Mouse (Mus musculus) C2C12 (cell line): ENCODE measurements at regions not wholly inside any gene's neighbourhood (a gene's known extent, or its start where the extent isn't known, plus 50 kb on each side); places are given as distances from the start of the nearest gene placed in this dataset.

ENCODE experiments used
- H3K27me3 ChIP-seq: one replicate; pipeline ENCODE4 v1.6.1; 2011; ENCODE audit not compliant: control insufficient read depth, insufficient read depth, insufficient read length
- H3K36me3 ChIP-seq: one replicate; pipeline ENCODE4 v1.6.1; 2011; ENCODE audit not compliant: control insufficient read depth, insufficient read depth
- H3K4me3 ChIP-seq: one replicate; pipeline ENCODE4 v1.5.1; 2011; ENCODE audit warnings: mild to moderate bottlenecking, control low read depth; ENCODE audit not compliant: poor library complexity, insufficient read depth, severe bottlenecking
- H3K79me2 ChIP-seq: one replicate; pipeline ENCODE4 v1.6.1; 2011; ENCODE audit not compliant: control insufficient read depth, insufficient read depth
- H3K79me3 ChIP-seq: one replicate; pipeline ENCODE4 v1.6.1; 2011; ENCODE audit warnings: low read depth, control low read depth
- H3ac ChIP-seq: one replicate; pipeline ENCODE3; 2011; ENCODE audit warnings: low read depth; ENCODE audit not compliant: control insufficient read depth, insufficient read length
- CEBPB ChIP-seq: IDR thresholded peaks from one replicate; pipeline ENCODE4 v1.6.1; 2011; ENCODE audit warnings: low read depth, mild to moderate bottlenecking, control low read depth, moderate library complexity
- CTCF ChIP-seq: IDR thresholded peaks from one replicate; pipeline ENCODE4 v1.5.1; 2011; ENCODE audit not compliant: control insufficient read depth, insufficient read depth, insufficient read length
- FOSL1 ChIP-seq: IDR thresholded peaks from one replicate; pipeline ENCODE4 v1.8.0; 2011; ENCODE audit warnings: mild to moderate bottlenecking, low read length; ENCODE audit not compliant: poor library complexity, insufficient read depth, severe bottlenecking
- MAX ChIP-seq: IDR thresholded peaks from one replicate; pipeline ENCODE4 v1.6.1; 2011; ENCODE audit warnings: mild to moderate bottlenecking, control low read depth
- MYOD1 ChIP-seq: IDR thresholded peaks from one replicate; pipeline ENCODE4 v1.6.1; 2011; ENCODE audit warnings: low read depth; ENCODE audit not compliant: control insufficient read depth, insufficient read length
- MYOG ChIP-seq: IDR thresholded peaks from one replicate; pipeline ENCODE4 v1.6.1; 2011; ENCODE audit not compliant: control insufficient read depth, insufficient read length; ENCODE audit errors: extremely low read depth
- USF1 ChIP-seq: IDR thresholded peaks from one replicate; pipeline ENCODE4 v1.6.1; 2011; ENCODE audit warnings: low read depth, mild to moderate bottlenecking, control low read depth, moderate library complexity

GRCm38 (mm10) chr8:15610217-15610616 lies 564.3 kb upstream of the BB014433 start:
- no peak for TF ChIP-seq FOSL1
- TF ChIP-seq MYOD1 = peak; percentile 50
- no peak for TF ChIP-seq CTCF
- TF ChIP-seq USF1 = no peak
- no peak for TF ChIP-seq MYOG
- no peak overlapping the region for H3ac ChIP-seq
- H3K79me2 ChIP-seq = no peaks in the 10 kb centered on the region

GRCm38 (mm10) chr8:15607598-15608215 lies 561.8 kb upstream of the BB014433 start:
- Histone ChIP-seq H3K4me3 (no peak overlapping the region), H3ac (no peak overlapping the region), H3K36me3 (no peaks in the 10 kb centered on the region), H3K79me2 (no peaks in the 10 kb centered on the region), H3K79me3 (no peaks in the 10 kb centered on the region), H3K27me3 (no peaks in the 10 kb centered on the region)
- TF ChIP-seq USF1 = no peak
- no peak for TF ChIP-seq FOSL1
- TF ChIP-seq MYOG = no peak

More at GRCm38 (mm10) chr8:15610217-15610616, 564.3 kb upstream of the BB014433 start:
- Histone ChIP-seq H3K4me3 (no peak overlapping the region), H3K36me3 (no peaks in the 10 kb centered on the region), H3K27me3 (no peaks in the 10 kb centered on the region), H3K79me3 (no peaks in the 10 kb centered on the region)

- Histone ChIP-seq H3K4me3 (no peak overlapping the region), H3K27me3 (no peaks in the 10 kb centered on the region), H3ac (no peak overlapping the region), H3K79me3 (no peaks in the 10 kb centered on the region), H3K36me3 (no peaks in the 10 kb centered on the region), H3K79me2 (no peaks in the 10 kb centered on the region)
- peak; percentile 15 for TF ChIP-seq CTCF
- no peak for TF ChIP-seq CEBPB
Observed at GRCm38 (mm10) chr8:15601531-15601930, 555.7 kb upstream of the BB014433 start.

GRCm38 (mm10) chr8:15593106-15593505 lies 547.2 kb upstream of the BB014433 start:
- TF ChIP-seq MYOG (no peak), CTCF (no peak), MYOD1 (no peak)
- no peak overlapping the region for H3K4me3 ChIP-seq
- no peaks in the 10 kb centered on the region for H3K36me3 ChIP-seq
- no peaks in the 10 kb centered on the region for H3K79me3 ChIP-seq
- no peak overlapping the region for H3ac ChIP-seq
- H3K27me3 ChIP-seq = no peaks in the 10 kb centered on the region
- H3K79me2 ChIP-seq = no peaks in the 10 kb centered on the region

GRCm38 (mm10) chr8:15583782-15584181 lies 537.9 kb upstream of the BB014433 start:
- Histone ChIP-seq H3K36me3 (no peaks in the 10 kb centered on the region), H3K27me3 (no peaks in the 10 kb centered on the region), H3K4me3 (no peak overlapping the region), H3K79me3 (no peaks in the 10 kb centered on the region), H3K79me2 (no peaks in the 10 kb centered on the region), H3ac (no peak overlapping the region)
- TF ChIP-seq FOSL1 (no peak), MAX (no peak), USF1 (no peak), MYOD1 (no peak), MYOG (no peak), CEBPB (no peak), CTCF (no peak)

- H3K4me3 ChIP-seq = no peak overlapping the region
- H3K79me2 ChIP-seq = no peaks in the 10 kb centered on the region
- TF ChIP-seq MYOD1 = no peak
- TF ChIP-seq MYOG = no peak
- TF ChIP-seq USF1 = no peak
- no peak for TF ChIP-seq MAX
- no peak for TF ChIP-seq CTCF
- no peak for TF ChIP-seq FOSL1
- TF ChIP-seq CEBPB = no peak
Observed at GRCm38 (mm10) chr8:15570091-15570490, 524.2 kb upstream of the BB014433 start.

More at GRCm38 (mm10) chr8:15570091-15570490, 524.2 kb upstream of the BB014433 start:
- no peaks in the 10 kb centered on the region for H3K79me3 ChIP-seq
- no peak overlapping the region for H3ac ChIP-seq
- H3K27me3 ChIP-seq = no peaks in the 10 kb centered on the region
- H3K36me3 ChIP-seq = no peaks in the 10 kb centered on the region
